Mouse (Mus musculus) cortical plate, adult 2 months (tissue): ENCODE data around the gene Zmym6. TPM values are rescaled to one million over a fixed set of nuclear protein-coding genes. Genes with fewer than 3 reads are reported as not detected.
A peak's percentile ranks its signal among the peaks of the same experiment; 100 is the strongest.
"Not testable (repeated sequence)": the region's sequence is repeated elsewhere in the genome, so short reads cannot be mapped to it uniquely, and the experiment has no call there.

Source experiments
- H3K27ac ChIP-seq: fragments of 200-500 bp; 2 replicates; pipeline ENCODE4 v1.5.1; 2012; ENCODE audit warnings: low read length, control low read depth, inconsistent platforms; ENCODE audit not compliant: insufficient read depth
- H3K4me1 ChIP-seq: fragments of 200-500 bp; 2 replicates; pipeline ENCODE4 v1.6.1; 2011; ENCODE audit warnings: low read length; ENCODE audit not compliant: control insufficient read depth, insufficient read depth
- H3K4me3 ChIP-seq: fragments of 200-500 bp; 2 replicates; pipeline ENCODE4 v1.5.1; 2011; ENCODE audit warnings: mild to moderate bottlenecking, low read length, control low read depth; ENCODE audit not compliant: insufficient read depth
- CTCF ChIP-seq: fragments of 200-500 bp; IDR thresholded peaks from 2 replicates; pipeline ENCODE4 v1.5.1; 2011; ENCODE audit warnings: mild to moderate bottlenecking, control low read depth, low read length; ENCODE audit not compliant: insufficient read depth; ENCODE audit errors: extremely low read depth
- POLR2A ChIP-seq: fragments of 200-500 bp; IDR thresholded peaks from 2 replicates; pipeline ENCODE4 v1.6.1; 2011; ENCODE audit warnings: mild to moderate bottlenecking, low read length, control low read depth; ENCODE audit not compliant: insufficient read depth; ENCODE audit errors: extremely low read depth
- polyA plus RNA-seq: library from polyadenylated mRNA; depleted of rRNA; stranded (reverse); fragments of >200 nt; gene quantifications from 2 replicates; pipeline ENCODE4 v1.2.3, GENCODE M21; 2012

Gene Zmym6
- polyA plus RNA-seq, 1 experiment: 40.3 TPM

GRCm38 (mm10) chr4:127054522-127055198 lies 22.5 kb upstream of the Zmym6 start:
- Histone ChIP-seq H3K4me3 (no peak overlapping the region), H3K27ac (no peak overlapping the region), H3K4me1 (no peaks in the 10 kb centered on the region)
- TF ChIP-seq POLR2A (no peak), CTCF (0 out of 2 replicates have a peak, but pooled peaks have one; percentile 7)

DNA sequence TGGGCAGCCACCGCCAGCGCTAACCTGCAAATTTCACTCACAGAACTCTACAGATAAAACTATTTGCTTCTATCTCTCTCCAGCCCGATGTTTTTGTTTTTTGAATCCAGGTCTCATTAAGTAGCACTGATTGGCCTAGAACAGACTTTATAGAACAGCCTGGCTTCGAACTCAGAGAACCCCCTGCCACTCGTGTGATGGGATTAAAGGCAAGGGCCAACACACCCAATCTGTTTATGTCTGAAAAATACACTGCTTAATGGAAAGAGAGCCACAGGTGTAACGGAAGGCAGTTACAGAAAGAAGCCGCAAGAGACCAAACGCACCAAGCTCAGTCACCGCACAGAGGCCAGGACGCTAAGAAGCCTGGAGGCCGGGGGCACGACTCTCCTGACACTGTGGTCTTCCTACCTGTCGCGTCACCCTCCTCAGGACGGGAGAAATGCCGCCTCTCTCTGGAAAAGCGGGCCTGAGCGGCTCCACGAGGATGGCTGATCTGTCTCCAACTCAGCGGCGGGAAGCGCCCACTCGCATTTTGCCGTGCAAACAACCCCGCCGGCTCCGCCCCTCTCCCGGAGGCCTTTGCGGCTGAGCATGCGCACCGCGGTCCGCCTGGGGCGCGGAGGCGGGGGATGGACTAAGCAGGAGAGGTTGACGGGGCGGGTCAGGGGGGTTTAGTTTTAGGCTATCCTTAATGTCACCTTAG lies 16.4 kb upstream of the Zmym6 start, which contains the start of gene Zmym1:
Gene Zmym1, minus strand, starts transcription at position 568 of the 706 bp plus-strand sequence.
- Histone ChIP-seq H3K4me1 (no peaks in the 10 kb centered on the region; the same call in 1 of the 2 replicates), H3K4me3 (peak within 1 kb of the TSS; percentile 71), H3K27ac (no peak within 1 kb of the TSS)
- TF ChIP-seq POLR2A (peak; percentile 51; the same call in 1 of the 2 replicates), CTCF (no peak)

- Histone ChIP-seq H3K4me1 (no peaks in the 10 kb centered on the region; the same call in 1 of the 2 replicates), H3K27ac (no peak overlapping the region), H3K4me3 (no peak overlapping the region)
- TF ChIP-seq CTCF: no peak
These were observed 13.1 kb upstream of the Zmym6 start for GRCm38 (mm10) chr4:127064051-127064450.

GRCm38 (mm10) chr4:127074915-127075314 lies 2.3 kb upstream of the Zmym6 start:
- H3K4me1 ChIP-seq: peaks cover 3% of the 10 kb centered on the region; the same call in 1 of the 2 replicates
- TF ChIP-seq CTCF (0 out of 2 replicates have a peak, but pooled peaks have one; percentile 1), POLR2A (no peak)
- H3K27ac ChIP-seq: no peak overlapping the region
- H3K4me3 ChIP-seq: no peak overlapping the region

DNA sequence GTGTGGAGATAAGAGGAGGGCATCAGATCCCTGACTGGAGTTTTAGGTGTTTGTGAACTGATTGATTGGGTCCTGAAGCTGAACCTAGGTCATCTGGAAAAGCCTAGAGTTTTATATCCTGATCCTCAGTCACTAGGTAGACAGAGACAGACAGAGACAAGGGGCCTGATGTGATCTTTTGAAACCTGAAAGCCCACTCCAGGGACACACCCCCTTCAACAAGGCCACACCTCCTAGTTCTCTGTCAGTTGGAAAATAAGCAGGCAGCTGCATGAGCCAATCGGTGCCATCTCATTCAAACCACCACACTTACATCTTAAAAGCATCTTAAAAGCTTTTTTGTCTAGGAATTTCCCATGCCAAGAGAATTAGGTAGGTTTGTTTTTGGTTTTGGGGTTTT lies 3.6 kb downstream of the Zmym6 start:
- H3K4me3 ChIP-seq: no peak overlapping the region
- TF ChIP-seq POLR2A (no peak), CTCF (no peak)
- no peak overlapping the region for H3K27ac ChIP-seq
- H3K4me1 ChIP-seq: peaks cover 5% of the 10 kb centered on the region; the same call in 1 of the 2 replicates

- no peak overlapping the region for H3K4me3 ChIP-seq
- no peak overlapping the region for H3K27ac ChIP-seq
- TF ChIP-seq POLR2A: no peak
- TF ChIP-seq CTCF: no peak
- peaks cover 2% of the 10 kb centered on the region; the same call in 1 of the 2 replicates for H3K4me1 ChIP-seq
These were observed 5.9 kb downstream of the Zmym6 start for GRCm38 (mm10) chr4:127083131-127083530.

GRCm38 (mm10) chr4:127085761-127086160 lies 8.6 kb downstream of the Zmym6 start:
- Histone ChIP-seq H3K4me3 (no peak overlapping the region), H3K4me1 (no peaks in the 10 kb centered on the region), H3K27ac (no peak overlapping the region)
- TF ChIP-seq POLR2A: no peak
- no peak for TF ChIP-seq CTCF

DNA sequence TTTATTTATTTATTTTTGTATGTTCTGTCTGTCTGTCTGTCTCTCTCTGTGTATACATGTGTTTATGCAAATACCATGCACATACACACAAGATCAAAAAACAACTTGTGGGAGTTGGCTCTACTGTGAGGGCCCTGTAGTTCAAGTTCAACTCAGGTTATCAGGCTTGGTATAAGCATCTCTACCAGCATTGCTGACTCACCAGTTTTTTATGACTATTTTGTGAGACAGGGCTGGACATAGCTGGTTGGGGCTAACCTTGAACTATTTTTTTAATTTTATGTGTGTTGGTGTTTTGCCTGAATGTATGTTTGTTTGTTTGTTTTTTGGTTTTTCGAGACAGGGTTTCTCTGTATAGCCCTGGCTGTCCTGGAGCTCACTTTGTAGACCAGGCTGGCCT lies 14.0 kb downstream of the Zmym6 start:
- Histone ChIP-seq H3K27ac (no peak overlapping the region), H3K4me3 (no peak overlapping the region), H3K4me1 (no peaks in the 10 kb centered on the region)
- TF ChIP-seq CTCF: no peak
- no peak for TF ChIP-seq POLR2A

GRCm38 (mm10) chr4:127095090-127095489 lies 17.9 kb downstream of the Zmym6 start:
- TF ChIP-seq CTCF (no peak), POLR2A (no peak)
- H3K4me1 ChIP-seq: no peaks in the 10 kb centered on the region
- H3K27ac ChIP-seq: no peak overlapping the region
- no peak overlapping the region for H3K4me3 ChIP-seq

GRCm38 (mm10) chr4:127099552-127099951 lies 22.4 kb downstream of the Zmym6 start:
- H3K4me1 ChIP-seq, H3K4me3 ChIP-seq, H3K27ac ChIP-seq: not testable (repeated sequence)
